Mouse (Mus musculus) olfactory bulb, adult 2 months (tissue): ENCODE results near the gene Sec14l3.

Experiments
- CTCF ChIP-seq: fragments of 200-500 bp; IDR thresholded peaks from 2 replicates; pipeline ENCODE4 v1.5.1; 2012; ENCODE audit warnings: low read depth, mild to moderate bottlenecking, low read length, moderate library complexity; ENCODE audit not compliant: insufficient read depth
- POLR2A ChIP-seq: fragments of 200-500 bp; IDR thresholded peaks from 2 replicates; pipeline ENCODE4 v1.6.1; 2012; ENCODE audit warnings: mild to moderate bottlenecking, low read depth, low read length, moderate library complexity; ENCODE audit not compliant: insufficient read depth

DNA sequence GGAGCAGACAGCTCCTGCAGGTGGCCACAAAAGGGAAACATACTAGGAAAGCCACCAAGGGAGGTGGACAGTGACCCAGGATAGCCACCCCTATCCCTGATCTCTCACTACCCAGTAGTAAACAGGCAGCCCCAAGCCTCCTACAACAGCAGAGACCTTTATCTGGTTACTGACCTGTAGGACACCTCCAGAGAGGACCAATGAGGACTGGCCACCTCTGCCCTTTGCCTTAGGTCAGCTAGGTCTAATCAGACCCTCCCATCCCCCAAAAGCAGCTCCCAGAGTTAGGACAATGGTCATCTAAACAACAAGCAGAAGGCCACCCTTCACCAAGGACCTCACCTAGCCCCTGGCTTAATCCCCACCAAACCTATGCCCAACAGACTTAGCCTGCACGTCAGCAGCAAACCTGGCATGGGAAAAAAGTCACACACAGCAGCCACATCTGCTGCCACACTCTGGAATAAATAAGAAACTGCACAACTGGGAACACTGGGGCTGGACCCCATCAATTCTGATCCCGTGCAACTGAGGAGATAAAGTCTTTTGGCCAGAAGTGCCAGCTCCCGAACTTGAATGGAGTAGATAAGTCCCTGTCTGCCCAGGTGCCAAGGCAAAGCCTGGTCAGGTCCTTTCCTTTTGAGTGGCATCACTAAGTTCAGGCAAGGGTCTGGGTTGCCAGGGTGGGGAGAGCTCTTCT lies 52.9 kb downstream of the Sec14l3 start:
- TF ChIP-seq POLR2A (no peak), CTCF (no peak; the same call in 1 of the 2 replicates)
